Mouse (Mus musculus): ENCODE results near the gene Mpnd.

Gene Mpnd

DNA sequence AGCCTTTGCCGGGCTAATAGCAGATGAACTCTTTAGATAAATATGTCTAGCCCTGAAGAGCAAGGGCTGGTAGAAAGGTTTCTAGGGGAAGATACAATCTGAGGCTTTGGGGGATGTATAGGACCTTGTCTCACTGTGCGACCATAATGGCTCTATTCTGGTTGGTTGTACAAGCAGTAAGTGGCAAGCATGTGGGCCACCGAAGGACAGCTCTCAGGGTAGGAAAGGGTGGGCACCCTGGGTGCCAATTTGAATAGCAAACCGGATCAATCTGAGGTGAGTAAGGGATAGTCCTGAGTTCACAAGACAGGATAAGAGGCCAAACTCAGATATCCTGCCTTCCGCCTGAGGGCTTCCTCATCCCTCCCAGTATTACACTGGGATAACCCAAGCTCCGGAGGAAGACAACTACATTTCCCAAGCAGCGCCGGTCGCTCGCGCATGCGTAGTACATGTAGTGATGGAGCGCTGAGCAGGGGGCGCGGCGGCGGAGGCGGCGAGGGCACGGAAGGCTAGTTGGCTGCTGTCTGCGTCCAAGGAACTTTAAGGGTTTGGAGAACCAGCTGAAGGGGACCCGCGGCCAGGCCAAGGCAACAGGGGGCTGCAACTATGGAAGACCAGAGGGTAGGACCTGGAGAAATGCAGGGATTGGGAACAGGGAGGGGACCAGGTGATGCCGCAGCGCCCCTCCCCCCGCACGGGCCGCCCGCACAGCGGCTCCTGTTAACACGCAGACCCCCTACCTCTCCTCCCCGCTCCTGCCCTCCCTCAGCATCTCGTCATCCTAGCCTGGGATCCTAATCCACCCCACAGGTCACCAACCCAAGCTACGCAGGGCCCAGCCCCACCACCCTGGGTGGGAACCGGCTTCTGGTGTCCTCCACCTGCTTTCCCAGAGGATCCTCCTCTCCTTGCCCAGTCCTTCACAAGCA is 19.2 kb upstream of the Mpnd start, which contains the start of gene Fsd1:
Gene Fsd1, plus strand, starts transcription at position 480 of the 932 bp plus-strand sequence.
- peak; percentile 50 for DNase-seq

DNA sequence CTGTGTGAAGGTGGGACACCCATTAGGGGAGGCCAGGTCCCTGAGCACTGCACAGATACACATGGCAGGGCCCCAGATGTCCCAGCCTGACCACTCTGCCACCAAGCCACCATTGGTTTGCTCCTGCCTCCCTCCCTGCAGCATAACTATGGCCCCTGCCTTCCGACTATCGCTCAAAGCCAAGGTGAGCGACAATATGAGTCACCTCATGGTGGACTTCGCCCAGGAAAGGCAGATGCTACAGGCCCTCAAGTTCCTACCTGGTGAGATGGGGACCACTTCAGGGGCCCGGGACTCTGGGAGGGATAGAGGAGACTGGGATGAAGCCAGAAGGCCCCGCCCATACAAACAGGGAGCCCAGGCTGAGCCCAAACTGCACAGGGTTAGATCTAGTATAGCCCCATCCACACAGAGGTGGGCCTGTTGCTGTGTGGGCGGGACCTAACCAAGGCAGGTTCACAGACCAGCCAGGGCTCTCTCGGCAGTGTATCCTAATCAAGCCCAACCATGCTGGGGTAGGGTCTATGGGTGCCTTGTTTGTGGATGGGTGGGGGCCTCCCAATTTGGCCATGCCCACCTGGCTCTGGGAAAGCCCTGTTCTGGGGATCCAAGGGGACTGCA is 15.1 kb upstream of the Mpnd start:
- DNase-seq = no peak

DNA sequence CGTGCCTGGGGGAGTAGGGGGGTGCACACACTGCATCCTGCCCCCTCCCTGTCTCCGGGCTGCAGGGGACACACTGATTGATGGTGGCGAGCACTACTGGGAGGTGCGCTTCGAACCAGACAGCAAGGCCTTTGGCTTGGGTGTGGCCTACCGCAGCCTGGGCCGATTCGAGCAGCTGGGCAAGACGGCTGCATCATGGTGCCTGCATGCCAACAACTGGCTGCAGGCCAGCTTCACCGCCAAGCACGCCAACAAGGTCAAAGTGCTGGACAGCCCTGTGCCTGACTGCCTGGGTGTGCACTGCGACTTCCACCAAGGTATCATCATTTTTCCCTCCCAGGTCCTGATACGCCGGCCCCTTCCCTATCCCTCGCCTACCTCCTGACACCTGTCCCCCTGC is 9.5 kb upstream of the Mpnd start:
- no peak for DNase-seq

DNA sequence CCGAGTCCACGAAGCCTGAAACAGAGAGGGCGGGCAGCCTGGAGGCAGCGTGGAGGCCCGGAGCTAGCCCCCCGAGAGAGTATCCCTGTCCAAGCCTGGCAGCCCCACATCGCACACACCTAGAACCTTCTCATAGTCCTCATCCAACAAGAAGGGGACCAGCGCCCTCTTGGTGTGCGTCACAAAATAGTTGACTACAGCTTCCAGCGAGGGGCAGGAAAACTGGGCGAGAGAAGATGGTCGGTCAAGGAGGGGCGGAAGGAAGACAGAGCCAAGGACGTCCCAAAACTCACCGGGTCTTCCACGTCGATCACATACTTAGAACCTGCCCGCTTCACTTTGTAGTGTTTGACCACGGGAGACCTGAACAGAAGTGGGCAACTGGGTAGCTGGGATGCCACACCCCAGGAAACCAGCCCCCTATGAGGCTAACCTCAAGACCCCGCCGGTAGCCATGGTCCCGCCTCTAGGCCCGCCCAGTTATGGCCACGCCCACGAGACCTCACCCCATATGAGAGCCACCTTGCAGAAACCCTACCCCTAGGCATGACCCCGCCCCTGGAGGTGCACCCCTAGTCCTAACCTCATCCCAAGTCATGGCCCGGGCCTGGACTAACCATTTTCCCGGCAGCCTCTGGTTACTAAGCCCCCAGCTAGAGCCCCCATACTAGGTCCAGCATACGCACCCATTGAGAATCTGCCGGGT is 5.6 kb upstream of the Mpnd start:
- no peak for DNase-seq

DNA sequence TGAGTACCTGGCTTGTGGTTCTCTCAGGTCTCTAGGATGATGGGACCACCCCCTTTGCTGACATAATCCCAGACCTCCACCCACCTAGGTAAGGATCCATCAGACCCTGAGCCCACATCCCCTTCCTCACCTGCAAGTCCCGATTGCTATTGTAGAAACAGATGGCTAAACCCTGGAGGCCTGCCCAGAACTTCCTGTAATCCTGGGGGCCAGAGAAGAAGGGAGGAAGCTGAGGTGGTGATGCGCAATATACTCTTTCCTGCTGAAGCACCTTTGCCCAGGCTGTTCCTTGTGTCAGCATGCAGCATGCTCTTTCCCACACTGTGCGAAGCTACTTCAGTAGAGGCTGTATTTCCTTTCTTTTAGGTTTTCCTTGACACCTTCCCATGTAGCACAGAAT is 2.5 kb upstream of the Mpnd start:
- no peak for DNase-seq

DNA sequence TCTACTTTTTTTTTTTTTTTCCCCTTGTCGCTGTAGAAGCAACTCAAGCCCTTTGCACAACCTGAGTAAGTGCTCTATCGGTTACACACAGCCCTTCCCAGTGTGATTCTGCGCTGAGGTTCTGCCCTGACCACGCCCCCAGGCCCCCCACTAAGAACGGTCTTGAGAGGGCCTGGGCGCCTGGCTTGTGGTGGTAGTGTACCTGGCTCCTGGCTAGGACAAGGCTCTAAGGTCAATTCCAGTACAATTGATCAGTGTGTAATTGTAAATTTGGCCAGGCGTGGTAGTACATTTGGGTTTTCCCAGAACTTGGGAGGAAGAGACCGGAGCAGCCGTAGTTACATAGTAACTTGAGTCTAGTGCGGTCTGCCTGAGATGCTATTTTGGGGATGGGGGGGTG is 1.4 kb downstream of the Mpnd start:
- DNase-seq = no peak

DNA sequence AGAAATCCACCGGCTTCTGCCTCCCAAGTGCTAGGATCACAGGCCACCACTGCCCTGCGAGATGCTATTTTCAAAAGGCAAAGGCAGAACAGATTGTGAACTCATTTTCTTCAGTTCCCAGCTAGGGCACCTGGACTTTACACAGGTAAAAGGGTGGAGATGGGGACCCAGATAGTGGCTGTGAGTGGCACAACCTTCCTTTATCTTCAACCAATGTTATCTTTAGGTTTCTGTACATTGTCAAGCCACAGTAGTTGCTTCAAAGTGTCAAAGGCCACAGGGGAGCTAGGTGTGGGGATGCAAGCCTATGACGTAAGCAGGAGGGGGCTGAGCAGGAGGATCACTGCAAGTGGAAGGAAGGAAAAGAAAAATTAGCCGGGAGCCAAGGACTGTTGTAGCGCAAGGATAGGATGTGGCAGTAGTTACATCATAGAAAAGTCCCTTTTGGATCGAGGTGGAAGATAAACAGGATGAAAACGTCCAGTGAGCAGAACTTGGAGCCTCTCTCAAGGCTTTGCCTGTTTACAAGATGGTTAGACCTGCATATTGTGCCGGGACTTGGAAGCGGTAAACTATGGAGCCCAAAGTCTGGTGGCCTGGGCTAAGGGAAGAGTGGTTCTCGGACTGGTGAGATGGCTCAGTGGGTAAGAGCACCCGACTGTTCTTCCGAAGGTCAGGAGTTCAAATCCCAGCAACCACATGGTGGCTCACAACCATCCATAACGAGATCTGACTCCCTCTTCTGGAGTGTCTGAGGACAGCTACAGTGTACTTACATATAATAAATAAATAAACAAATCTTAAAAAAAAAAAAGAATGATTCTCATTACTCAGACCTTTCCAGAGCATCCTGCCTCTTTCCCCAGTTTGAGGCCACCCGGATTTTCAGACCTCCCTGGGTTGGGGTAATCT is 2.2 kb downstream of the Mpnd start:
- no peak for DNase-seq

DNA sequence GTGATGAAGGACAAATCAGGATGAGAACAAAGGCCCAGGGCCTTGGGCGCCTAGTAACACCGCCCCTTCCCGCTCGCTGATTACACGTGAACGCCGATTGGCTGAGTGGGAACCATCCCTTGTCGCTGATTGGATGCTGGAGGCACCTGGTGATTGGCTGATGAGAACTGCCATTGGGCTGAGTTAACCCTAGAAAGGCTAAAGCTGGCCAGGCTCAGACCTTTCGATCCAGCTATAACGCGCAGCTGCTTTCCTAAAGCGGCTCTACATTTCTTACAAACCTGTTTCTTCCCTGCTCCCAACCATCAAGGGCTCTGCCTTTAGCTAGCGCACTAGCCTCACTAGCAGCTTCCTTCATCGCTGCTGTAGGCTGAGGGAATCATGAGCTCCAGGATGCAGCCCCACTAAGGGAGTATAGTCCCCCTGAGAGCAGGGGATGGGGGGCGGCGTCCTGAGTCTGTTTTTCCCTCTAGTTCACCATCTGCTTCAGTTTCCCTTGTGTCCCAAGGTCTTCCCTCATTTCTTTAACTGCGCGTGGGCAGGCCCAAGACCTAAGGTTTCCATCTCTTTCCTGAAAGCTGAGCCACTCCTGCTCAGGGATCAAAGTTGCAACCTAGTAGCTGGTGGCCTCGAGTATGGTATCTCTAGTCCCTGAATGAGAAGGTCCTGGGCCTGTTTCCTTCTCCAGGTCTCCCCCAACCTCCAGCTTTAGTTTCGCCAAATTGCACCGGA is 3.0 kb downstream of the Mpnd start:
- peak; percentile 92 for DNase-seq

DNA sequence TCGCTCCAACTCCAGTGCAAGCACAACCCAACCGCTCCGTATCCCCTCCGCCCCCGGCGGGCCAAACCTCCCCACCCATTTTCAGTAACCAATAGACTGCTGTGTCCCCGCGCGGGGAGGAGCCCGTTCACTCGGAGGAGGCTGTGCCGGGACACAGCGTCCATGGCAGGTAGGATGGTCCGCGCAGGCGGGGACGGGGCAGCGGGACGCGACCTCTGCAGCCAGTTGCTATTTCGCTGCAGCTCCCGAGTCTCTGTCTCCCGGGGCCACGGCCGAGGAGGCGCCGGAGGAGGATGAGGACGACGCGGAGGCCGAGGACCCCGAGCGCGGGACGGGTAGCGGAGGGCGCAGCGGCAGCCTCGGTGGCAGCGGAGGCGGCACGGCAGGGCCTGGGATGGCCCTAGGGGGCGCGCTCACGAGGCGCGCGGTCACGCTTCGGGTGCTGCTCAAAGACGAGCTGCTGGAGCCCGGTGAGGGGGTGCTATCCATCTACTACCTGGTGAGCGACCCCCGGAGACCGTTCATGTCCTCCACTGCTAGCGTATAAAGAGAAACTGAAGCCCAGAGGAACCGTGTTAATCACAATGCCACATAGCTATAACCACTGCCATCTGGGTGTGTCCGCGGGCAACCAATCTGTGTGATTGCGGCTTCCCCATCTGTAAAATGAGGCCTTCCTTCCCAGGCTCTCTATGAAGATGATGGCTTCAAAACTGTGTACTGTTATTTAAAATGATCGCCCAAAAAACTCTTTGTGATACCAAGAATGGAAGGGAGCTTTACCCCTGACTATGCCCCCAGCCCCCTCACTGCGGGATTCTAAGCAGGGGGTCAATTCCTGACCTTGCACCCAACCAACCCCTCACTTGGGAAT is 3.8 kb downstream of the Mpnd start:
- DNase-seq = peak; percentile 93

DNA sequence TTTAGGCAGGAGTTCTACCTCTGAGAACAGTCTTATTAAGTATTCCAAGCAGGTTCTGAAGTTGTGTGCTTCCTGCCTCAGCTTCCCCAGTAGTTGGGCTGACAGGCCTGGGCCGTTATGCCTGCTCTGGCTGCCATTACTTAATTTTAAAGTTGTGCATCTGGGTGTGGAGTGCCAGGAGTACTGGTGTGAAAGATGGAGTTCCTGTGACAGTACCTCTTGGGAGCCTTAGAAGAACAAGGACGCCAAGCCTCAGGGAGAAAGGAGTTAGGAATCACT is 4.4 kb downstream of the Mpnd start:
- DNase-seq = no peak

DNA sequence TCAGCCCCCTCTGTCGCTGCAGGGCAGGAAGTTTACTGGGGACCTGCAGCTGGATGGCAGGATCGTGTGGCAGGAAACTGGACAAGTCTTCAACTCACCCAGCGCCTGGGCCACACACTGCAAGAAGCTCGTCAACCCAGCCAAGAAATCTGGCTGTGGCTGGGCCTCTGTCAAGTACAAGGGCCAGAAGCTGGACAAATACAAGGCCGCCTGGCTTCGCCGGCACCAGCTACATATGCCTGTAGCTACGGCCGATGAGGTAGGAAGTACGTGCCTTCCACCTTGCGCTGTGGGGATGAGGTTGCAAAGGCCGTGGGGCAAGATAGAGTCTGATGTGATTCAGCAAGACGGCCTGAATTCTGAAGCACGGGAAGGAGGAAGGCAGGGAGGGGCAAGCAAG is 4.7 kb downstream of the Mpnd start:
- DNase-seq = no peak

DNA sequence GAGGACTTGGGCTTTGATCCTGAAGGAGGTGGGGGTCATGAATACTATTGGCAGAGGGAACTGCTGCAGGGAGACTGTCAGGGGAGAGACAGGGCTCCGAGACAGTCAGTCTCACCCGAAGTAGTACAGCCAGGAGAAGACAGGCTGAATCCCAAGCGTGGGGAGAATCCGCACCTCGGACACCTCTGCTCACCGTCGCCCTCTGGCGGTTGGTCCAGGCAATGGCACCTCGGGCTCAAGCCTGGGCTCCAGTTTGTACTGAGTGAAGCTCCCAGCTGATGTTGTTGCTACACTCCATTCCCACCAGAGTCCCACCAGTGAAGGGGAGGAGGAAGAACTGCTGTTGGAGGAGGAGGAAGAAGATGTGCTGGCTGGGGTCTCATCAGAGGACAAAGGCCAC is 5.2 kb downstream of the Mpnd start:
- peak; percentile 81 for DNase-seq

DNA sequence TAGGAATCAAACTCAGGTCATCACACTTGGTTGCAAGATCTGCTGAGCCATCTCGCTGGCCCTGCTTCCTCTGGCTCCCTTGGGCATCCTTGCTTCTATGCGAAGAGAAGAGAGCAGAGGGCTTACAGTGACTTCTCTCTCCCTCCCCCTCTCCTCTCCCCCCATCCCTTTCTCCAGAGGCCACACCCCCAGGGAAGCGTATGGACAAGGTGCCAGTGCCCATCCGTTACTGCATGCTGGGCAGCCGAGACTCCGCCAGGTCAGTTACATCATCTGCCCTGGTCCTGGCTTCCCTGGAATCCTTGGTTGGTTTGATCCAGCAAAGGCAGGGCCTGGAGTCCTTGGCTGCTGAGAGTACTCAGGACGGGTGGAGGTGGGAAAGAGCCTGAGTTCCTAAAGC is 5.9 kb downstream of the Mpnd start:
- no peak for DNase-seq

DNA sequence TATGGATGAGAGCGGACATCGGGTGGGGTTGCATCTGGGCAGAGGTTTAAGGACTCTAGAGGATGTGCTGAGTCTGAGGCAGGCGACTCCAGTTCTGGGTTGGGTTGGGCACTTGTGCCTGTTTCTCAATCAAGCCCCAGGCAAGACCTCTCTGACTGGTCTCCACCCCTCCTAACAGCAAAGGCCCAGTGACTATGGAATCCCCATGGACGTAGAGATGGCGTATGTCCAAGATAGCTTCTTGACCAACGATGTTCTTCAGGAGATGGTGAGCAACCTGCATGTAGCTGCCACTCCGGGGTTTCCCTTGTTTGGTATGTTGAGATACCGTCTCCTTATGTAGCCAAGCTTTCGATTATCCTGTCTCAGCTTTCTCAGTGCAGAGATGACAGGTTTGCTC is 9.8 kb downstream of the Mpnd start:
- DNase-seq = no peak

DNA sequence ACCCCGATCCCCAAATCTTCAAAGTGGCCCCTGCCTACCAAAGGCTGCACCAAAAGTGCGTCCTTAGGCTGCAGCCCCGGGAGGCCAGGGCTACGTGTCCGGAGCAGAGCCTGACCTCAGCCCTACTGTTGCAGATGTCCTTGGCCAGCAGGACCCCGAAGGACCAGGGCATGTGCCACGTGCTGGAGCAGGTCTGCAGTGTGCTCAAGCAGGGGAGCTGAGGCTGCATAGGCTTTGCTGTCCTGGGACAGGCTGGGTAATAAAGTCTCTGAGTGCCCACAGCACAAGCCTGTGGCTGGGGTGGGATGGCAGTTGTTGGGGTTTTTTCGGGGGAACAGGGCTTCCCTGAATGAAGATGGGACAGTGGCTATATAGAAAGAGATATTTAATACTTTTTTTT is 10.9 kb downstream of the Mpnd start:
- no peak for DNase-seq

DNA sequence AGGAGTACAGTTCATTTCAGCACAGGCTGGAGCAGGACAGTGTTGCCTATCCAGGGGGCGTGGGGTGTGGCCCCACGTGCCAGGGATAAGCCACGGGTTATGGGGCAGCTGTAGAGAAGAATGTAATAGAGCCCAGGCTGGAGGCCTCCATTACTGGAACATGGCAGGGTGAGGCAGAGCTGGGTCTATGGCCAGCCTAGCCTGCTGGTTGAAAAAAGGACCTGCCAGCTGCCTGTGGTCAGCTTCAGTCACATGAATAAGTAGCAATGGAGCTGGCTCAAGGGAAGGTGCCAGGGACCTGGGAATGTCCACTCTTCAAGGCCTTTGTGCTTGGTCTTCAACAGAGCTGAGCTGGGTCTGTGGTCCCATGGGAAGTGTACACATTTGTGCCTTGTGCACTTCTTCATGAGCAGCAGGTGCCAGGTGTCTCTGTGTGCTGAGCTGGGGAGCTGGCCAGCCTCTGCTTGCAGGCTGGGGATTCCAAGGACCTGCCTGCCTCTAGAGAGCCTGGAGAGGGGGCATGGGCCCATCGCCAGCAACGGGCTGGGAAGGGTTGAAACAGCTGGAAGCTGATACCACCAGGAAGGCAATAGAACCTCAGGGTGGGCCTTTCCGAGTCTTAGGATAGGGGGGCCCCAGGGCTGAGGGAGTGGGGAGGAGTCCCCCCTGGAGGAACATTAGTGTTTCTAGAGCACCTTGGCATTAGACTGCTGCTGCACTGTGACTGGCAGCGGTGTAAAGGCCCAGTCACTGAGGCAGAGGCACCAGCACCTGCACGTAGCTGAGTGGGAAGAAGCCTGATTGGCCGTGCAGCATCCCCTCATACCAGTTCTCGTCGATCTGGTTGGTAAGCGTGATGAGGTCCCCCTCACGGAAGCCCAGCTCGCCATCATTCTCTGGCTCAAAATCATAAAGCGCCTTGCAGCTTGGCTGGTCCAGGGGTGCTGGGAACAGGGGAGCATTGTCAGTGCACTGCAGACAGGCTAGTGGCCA is 11.6 kb downstream of the Mpnd start:
- DNase-seq = no peak

DNA sequence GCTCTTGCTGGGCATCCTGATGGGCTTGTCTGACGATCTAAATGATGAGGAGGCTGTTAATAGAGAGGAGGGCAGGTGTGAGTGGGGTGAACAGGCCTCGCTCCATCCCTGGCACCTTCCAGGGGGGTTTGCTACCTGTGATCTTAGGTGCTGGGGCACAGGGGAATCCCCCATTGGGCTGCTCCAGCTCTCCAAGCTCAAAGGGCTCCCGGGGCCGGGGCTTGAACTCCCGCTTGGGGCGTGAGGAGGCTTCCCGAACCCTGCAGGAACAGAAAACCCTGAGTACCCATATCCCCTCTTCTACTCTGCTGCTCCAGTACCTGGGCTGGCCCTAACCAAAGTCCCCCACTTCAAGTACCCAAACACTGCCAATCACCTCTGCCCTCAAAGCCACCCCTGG is 12.3 kb downstream of the Mpnd start:
- no peak for DNase-seq

DNA sequence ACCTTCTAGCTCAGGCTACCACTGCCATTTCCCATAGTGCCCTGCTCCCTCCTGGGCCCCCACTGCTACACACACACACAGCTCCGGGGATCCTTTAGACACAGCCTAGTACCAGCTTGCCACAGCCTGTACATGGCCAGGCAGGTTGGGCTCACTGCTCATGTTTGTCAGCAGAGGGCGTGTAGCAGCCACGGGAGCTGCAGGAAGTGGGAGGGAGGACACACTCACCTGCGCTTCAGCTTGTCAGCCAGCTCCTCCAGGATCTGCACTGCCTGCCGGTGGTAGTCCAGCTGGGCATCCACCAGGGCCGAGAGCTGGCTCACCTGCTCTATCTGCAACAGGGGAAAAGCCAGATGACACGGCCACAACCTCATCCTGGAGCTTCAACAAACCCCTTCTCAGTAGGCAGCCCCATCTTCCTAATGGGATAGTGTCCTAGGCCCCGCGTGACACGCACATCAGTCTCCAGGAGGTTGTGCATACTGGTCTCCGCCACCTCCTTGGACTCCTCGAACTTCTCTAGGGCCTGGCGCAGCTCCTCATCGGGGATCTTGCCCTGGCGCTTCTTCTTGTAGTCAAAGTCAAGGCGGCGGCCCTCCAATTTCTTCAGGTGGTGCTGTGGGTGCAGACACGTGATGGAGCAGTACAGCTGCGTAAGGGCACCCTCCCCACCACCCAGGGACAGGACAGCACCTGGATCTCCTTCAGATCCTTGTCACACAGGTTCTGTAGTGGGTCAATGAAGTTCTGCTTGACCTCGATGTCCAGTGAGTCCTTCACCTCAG is 13.0 kb downstream of the Mpnd start:
- peak; percentile 37 for DNase-seq

All from liver (tissue).